Mouse (Mus musculus): ENCODE measurements around the gene Maip1. TPM values are rescaled to one million over a fixed set of nuclear protein-coding genes. Genes with fewer than 3 reads are reported as not detected.

Gene Maip1
- polyA plus RNA-seq, 1 experiment from 2014 or later: 17.5 TPM

- Histone ChIP-seq H3K27me3 (replicated peaks; ENCODE audit: control insufficient read depth, insufficient read depth, low read length) (no peaks in the 10 kb centered on the region), H3K27ac (ENCODE audit: low read depth, low read length) (no peak overlapping the region; the same call in 1 of the 2 replicates), H3K9ac (ENCODE audit: low read depth, low read length) (no peak overlapping the region), H3K4me1 (replicated peaks; ENCODE audit: control insufficient read depth, insufficient read depth, low read length) (no peaks in the 10 kb centered on the region), H3K36me3 (ENCODE audit: control insufficient read depth, insufficient read depth, low read length) (no peaks in the 10 kb centered on the region), H3K4me3 (ENCODE audit: low read depth, low read length) (no peak overlapping the region), H3K9me3 (ENCODE audit: control insufficient read depth, low read length) (no peaks in the 10 kb centered on the region), H3K4me2 (peak overlapping the region; percentile 49)
- ATAC-seq (replicated peaks; ENCODE audit: low FRiP score): no peak
- no peak for DNase-seq (ENCODE audit: low spot score)
- WGBS: 38% methylated on average over 9 of the region's 9 CpGs
These were observed 30.8 kb downstream of the Maip1 start for GRCm38 (mm10) chr1:57436954-57437353.

- no peak overlapping the region for H3K9ac ChIP-seq (ENCODE audit: low read depth, low read length)
- no peak overlapping the region for H3K4me2 ChIP-seq
- H3K9me3 ChIP-seq (ENCODE audit: control insufficient read depth, low read length): no peaks in the 10 kb centered on the region
- H3K4me1 ChIP-seq (replicated peaks; ENCODE audit: control insufficient read depth, insufficient read depth, low read length): no peaks in the 10 kb centered on the region
- H3K36me3 ChIP-seq (ENCODE audit: control insufficient read depth, insufficient read depth, low read length): no peaks in the 10 kb centered on the region
- WGBS: 70% methylated on average over 6 of the region's 6 CpGs
- H3K4me3 ChIP-seq (ENCODE audit: low read depth, low read length): no peak overlapping the region
- ATAC-seq (replicated peaks; ENCODE audit: low FRiP score): no peak
- H3K27me3 ChIP-seq (replicated peaks; ENCODE audit: control insufficient read depth, insufficient read depth, low read length): no peaks in the 10 kb centered on the region
- no peak for DNase-seq (ENCODE audit: low spot score)
- no peak overlapping the region for H3K27ac ChIP-seq (ENCODE audit: low read depth, low read length)
These were observed 32.9 kb downstream of the Maip1 start for GRCm38 (mm10) chr1:57439026-57439425.

- H3K4me1 ChIP-seq (replicated peaks; ENCODE audit: control insufficient read depth, insufficient read depth, low read length): no peaks in the 10 kb centered on the region
- no peaks in the 10 kb centered on the region for H3K27me3 ChIP-seq (replicated peaks; ENCODE audit: control insufficient read depth, insufficient read depth, low read length)
- no peak for DNase-seq (ENCODE audit: low spot score)
- WGBS: 47% methylated on average over 4 of the region's 4 CpGs
- H3K27ac ChIP-seq (ENCODE audit: low read depth, low read length): no peak overlapping the region
- H3K9me3 ChIP-seq (ENCODE audit: control insufficient read depth, low read length): no peaks in the 10 kb centered on the region
- no peaks in the 10 kb centered on the region for H3K36me3 ChIP-seq (ENCODE audit: control insufficient read depth, insufficient read depth, low read length)
- ATAC-seq (replicated peaks; ENCODE audit: low FRiP score): no peak
- H3K4me2 ChIP-seq: no peak overlapping the region
- H3K4me3 ChIP-seq (ENCODE audit: low read depth, low read length): no peak overlapping the region
- H3K9ac ChIP-seq (ENCODE audit: low read depth, low read length): no peak overlapping the region
These were observed 34.6 kb downstream of the Maip1 start for GRCm38 (mm10) chr1:57440771-57441170.

- 81% methylated on average over 10 of the region's 10 CpGs for WGBS
- no peaks in the 10 kb centered on the region for H3K4me1 ChIP-seq (replicated peaks; ENCODE audit: control insufficient read depth, insufficient read depth, low read length)
- no peak overlapping the region for H3K27ac ChIP-seq (ENCODE audit: low read depth, low read length)
- H3K4me2 ChIP-seq: no peak overlapping the region
- H3K27me3 ChIP-seq (replicated peaks; ENCODE audit: control insufficient read depth, insufficient read depth, low read length): no peaks in the 10 kb centered on the region
- H3K9ac ChIP-seq (ENCODE audit: low read depth, low read length): no peak overlapping the region
- H3K9me3 ChIP-seq (ENCODE audit: control insufficient read depth, low read length): no peaks in the 10 kb centered on the region
- no peak for ATAC-seq (replicated peaks; ENCODE audit: low FRiP score)
- H3K36me3 ChIP-seq (ENCODE audit: control insufficient read depth, insufficient read depth, low read length): no peaks in the 10 kb centered on the region
- H3K4me3 ChIP-seq (ENCODE audit: low read depth, low read length): no peak overlapping the region
- no peak for DNase-seq (ENCODE audit: low spot score)
These were observed 39.6 kb downstream of the Maip1 start for GRCm38 (mm10) chr1:57445679-57446078.

GRCm38 (mm10) chr1:57450241-57450640 is 44.1 kb downstream of the Maip1 start:
- H3K27me3 ChIP-seq (replicated peaks; ENCODE audit: control insufficient read depth, insufficient read depth, low read length): no peaks in the 10 kb centered on the region
- no peak overlapping the region for H3K4me3 ChIP-seq (ENCODE audit: low read depth, low read length)
- no peaks in the 10 kb centered on the region for H3K9me3 ChIP-seq (ENCODE audit: control insufficient read depth, low read length)
- H3K27ac ChIP-seq (ENCODE audit: low read depth, low read length): no peak overlapping the region
- no peaks in the 10 kb centered on the region for H3K36me3 ChIP-seq (ENCODE audit: control insufficient read depth, insufficient read depth, low read length)
- no peaks in the 10 kb centered on the region for H3K4me1 ChIP-seq (replicated peaks; ENCODE audit: control insufficient read depth, insufficient read depth, low read length)
- H3K9ac ChIP-seq (ENCODE audit: low read depth, low read length): no peak overlapping the region
- no peak for DNase-seq (ENCODE audit: low spot score)
- no peak overlapping the region for H3K4me2 ChIP-seq
- WGBS: 84% methylated on average over 1 of the region's 1 CpGs
- ATAC-seq (replicated peaks; ENCODE audit: low FRiP score): no peak

- H3K36me3 ChIP-seq (ENCODE audit: control insufficient read depth, insufficient read depth, low read length): no peaks in the 10 kb centered on the region
- no peaks in the 10 kb centered on the region for H3K27me3 ChIP-seq (replicated peaks; ENCODE audit: control insufficient read depth, insufficient read depth, low read length)
- no peak overlapping the region for H3K9ac ChIP-seq (ENCODE audit: low read depth, low read length)
- H3K9me3 ChIP-seq (ENCODE audit: control insufficient read depth, low read length): no peaks in the 10 kb centered on the region
- no peaks in the 10 kb centered on the region for H3K4me1 ChIP-seq (replicated peaks; ENCODE audit: control insufficient read depth, insufficient read depth, low read length)
- H3K27ac ChIP-seq (ENCODE audit: low read depth, low read length): no peak overlapping the region
- H3K4me3 ChIP-seq (ENCODE audit: low read depth, low read length): no peak overlapping the region
- ATAC-seq (replicated peaks; ENCODE audit: low FRiP score) (no peak), DNase-seq (ENCODE audit: low spot score) (no peak)
- 75% methylated on average over 6 of the region's 6 CpGs for WGBS
- H3K4me2 ChIP-seq: no peak overlapping the region
These were observed 54.3 kb downstream of the Maip1 start for GRCm38 (mm10) chr1:57460305-57460940.

Other genes starting within 250 kb of the Maip1 start
- gene 1700066M21Rik, start 28.7 kb upstream of the Maip1 start, polyA plus RNA-seq (2014; fragmentation: Nextera tagmentation; extraction: Ambion mirVana): 15.5 and 18.0 TPM in 2 replicates
- gene Tyw5, start 773 bp downstream of the Maip1 start, polyA plus RNA-seq (2014; fragmentation: Nextera tagmentation; extraction: Ambion mirVana): 27.1 and 27.5 TPM in 2 replicates